Mouse (Mus musculus) limb, embryonic 12.5 days (tissue): Measurements from ENCODE around the gene AI467606. TPM values are rescaled to one million over a fixed set of nuclear protein-coding genes. Genes with fewer than 3 reads are reported as not detected.
A peak's percentile ranks its signal among the peaks of the same experiment; 100 is the strongest.
"Not testable (repeated sequence)": the region's sequence is repeated elsewhere in the genome, so short reads cannot be mapped to it uniquely, and the experiment has no call there.

Experiments used
- ATAC-seq: fragments of 200-750 bp; cut with Nextera tagmentation; 2 replicates; pipeline ENCODE4 v1.8.0; 2017; ENCODE audit warnings: low read depth, moderate TSS enrichment; ENCODE audit not compliant: insufficient number of reproducible peaks, insufficient read depth, low FRiP score, low TSS enrichment
- H3K27ac ChIP-seq: fragments of 300-500 bp; sonication (generic); 2 replicates; pipeline ENCODE4 v1.5.1; 2016; ENCODE audit warnings: mild to moderate bottlenecking, moderate library complexity
- H3K27me3 ChIP-seq: fragments of 300-500 bp; sonication (generic); 2 replicates; pipeline ENCODE4 v1.6.1; 2016; ENCODE audit warnings: mild to moderate bottlenecking, moderate library complexity
- H3K36me3 ChIP-seq: fragments of 300-500 bp; sonication (generic); 2 replicates; pipeline ENCODE4 v1.6.1; 2016; ENCODE audit warnings: mild to moderate bottlenecking, moderate library complexity
- H3K4me1 ChIP-seq: fragments of 300-500 bp; sonication (generic); replicated peaks from 2 replicates; pipeline ENCODE4 v1.6.1; 2016
- H3K4me2 ChIP-seq: fragments of 300-500 bp; sonication (generic); 2 replicates; pipeline ENCODE4 v1.6.1; 2016; ENCODE audit warnings: mild to moderate bottlenecking, moderate library complexity
- H3K4me3 ChIP-seq: fragments of 300-500 bp; sonication (generic); replicated peaks from 2 replicates; pipeline ENCODE4 v1.5.1; 2016; ENCODE audit warnings: mild to moderate bottlenecking
- H3K9ac ChIP-seq: fragments of 300-500 bp; sonication (generic); replicated peaks from 2 replicates; pipeline ENCODE4 v1.6.1; 2016; ENCODE audit warnings: mild to moderate bottlenecking, moderate library complexity
- H3K9me3 ChIP-seq: fragments of 300-500 bp; sonication (generic); 2 replicates; pipeline ENCODE4 v1.6.1; 2016; ENCODE audit warnings: mild to moderate bottlenecking, moderate library complexity
- WGBS: fragments of 180-500 bp; shearing (Covaris S2); methylation state at CpG from one replicate; pipeline ENCODE4 v1.1.7; 2016; 5-methylcytosine and 5-hydroxymethylcytosine counted together
- polyA plus RNA-seq: library from polyadenylated mRNA; unstranded; fragments of >200 nt; fragmentation: Nextera tagmentation; extraction: Ambion mirVana; gene quantifications from 2 replicates; pipeline ENCODE4 v1.2.1, GENCODE M21; 2016

The AI467606 gene
- polyA plus RNA-seq, 1 experiment from 2014 or later = 1.4 TPM

GRCm38 (mm10) chr7:127082271-127082670 lies 8.9 kb upstream of the AI467606 start:
- Histone ChIP-seq H3K36me3 (no peaks in the 10 kb centered on the region), H3K9me3 (no peaks in the 10 kb centered on the region), H3K4me2 (no peak overlapping the region), H3K4me1 (no peaks in the 10 kb centered on the region; the same call in 1 of the 2 replicates), H3K27ac (no peak overlapping the region), H3K9ac (no peak overlapping the region), H3K27me3 (no peaks in the 10 kb centered on the region), H3K4me3 (no peak overlapping the region)
- no peak for ATAC-seq
- WGBS = 83% methylated on average over 8 of the region's 8 CpGs

GRCm38 (mm10) chr7:127082995-127083394 lies 8.2 kb upstream of the AI467606 start:
- Histone ChIP-seq H3K4me3 (no peak overlapping the region), H3K27me3 (no peaks in the 10 kb centered on the region), H3K9ac (no peak overlapping the region), H3K36me3 (no peaks in the 10 kb centered on the region), H3K4me1 (no peaks in the 10 kb centered on the region; the same call in 1 of the 2 replicates), H3K4me2 (no peak overlapping the region), H3K9me3 (no peaks in the 10 kb centered on the region), H3K27ac (no peak overlapping the region)
- ATAC-seq = no peak
- WGBS = 51% methylated on average over 2 of the region's 2 CpGs

- no peak overlapping the region for H3K4me3 ChIP-seq
- no peak for ATAC-seq
- peaks cover under 1% of the 10 kb centered on the region; the same call in 1 of the 2 replicates for H3K4me1 ChIP-seq
- no peak overlapping the region for H3K9ac ChIP-seq
- no peaks in the 10 kb centered on the region for H3K36me3 ChIP-seq
- WGBS = 84% methylated on average over 4 of the region's 4 CpGs
- no peak overlapping the region for H3K4me2 ChIP-seq
- no peaks in the 10 kb centered on the region for H3K27me3 ChIP-seq
- H3K27ac ChIP-seq = no peak overlapping the region
- no peaks in the 10 kb centered on the region for H3K9me3 ChIP-seq
Observed at GRCm38 (mm10) chr7:127083689-127084088, 7.5 kb upstream of the AI467606 start.

- Histone ChIP-seq H3K27ac (no peak overlapping the region), H3K4me1 (peaks cover 9% of the 10 kb centered on the region), H3K4me3 (no peak overlapping the region), H3K36me3 (no peaks in the 10 kb centered on the region), H3K27me3 (no peaks in the 10 kb centered on the region; the same call in 1 of the 2 replicates), H3K4me2 (no peak overlapping the region), H3K9me3 (no peaks in the 10 kb centered on the region), H3K9ac (no peak overlapping the region)
- ATAC-seq = no peak
- WGBS = 71% methylated on average over 2 of the region's 2 CpGs
Observed at GRCm38 (mm10) chr7:127084794-127085193, 6.4 kb upstream of the AI467606 start.

GRCm38 (mm10) chr7:127085751-127086150 lies 5.4 kb upstream of the AI467606 start:
- WGBS = 49% methylated on average over 6 of the region's 6 CpGs
- H3K27ac ChIP-seq, H3K36me3 ChIP-seq, H3K4me2 ChIP-seq, H3K9me3 ChIP-seq, H3K9ac ChIP-seq, H3K4me1 ChIP-seq, H3K27me3 ChIP-seq, ATAC-seq, H3K4me3 ChIP-seq: not testable (repeated sequence)

- H3K4me1 ChIP-seq = peaks cover 18% of the 10 kb centered on the region
- not testable (repeated sequence) for H3K9ac ChIP-seq, ATAC-seq, H3K27ac ChIP-seq, H3K27me3 ChIP-seq, H3K36me3 ChIP-seq, H3K9me3 ChIP-seq, H3K4me3 ChIP-seq, H3K4me2 ChIP-seq
- WGBS = 83% methylated on average over 6 of the region's 6 CpGs
Observed at GRCm38 (mm10) chr7:127087278-127088010, 3.7 kb upstream of the AI467606 start, which contains the start of gene Zg16. Gene Zg16 (minus strand): TSS chr7:127087328.

GRCm38 (mm10) chr7:127088083-127088482 lies 3.1 kb upstream of the AI467606 start:
- H3K27ac ChIP-seq = no peak overlapping the region
- H3K4me1 ChIP-seq = peaks cover 18% of the 10 kb centered on the region
- H3K9ac ChIP-seq = no peak overlapping the region
- H3K9me3 ChIP-seq = no peaks in the 10 kb centered on the region
- ATAC-seq = no peak
- no peaks in the 10 kb centered on the region; the same call in 1 of the 2 replicates for H3K27me3 ChIP-seq
- H3K4me3 ChIP-seq = no peak overlapping the region
- 85% methylated on average over 3 of the region's 3 CpGs for WGBS
- no peak overlapping the region for H3K4me2 ChIP-seq
- no peaks in the 10 kb centered on the region for H3K36me3 ChIP-seq

- Histone ChIP-seq H3K9me3 (no peaks in the 10 kb centered on the region), H3K27me3 (no peaks in the 10 kb centered on the region; the same call in 1 of the 2 replicates), H3K4me1 (peaks cover 18% of the 10 kb centered on the region), H3K4me3 (peak overlapping the region; percentile 16), H3K9ac (no peak overlapping the region; the same call in 1 of the 2 replicates), H3K4me2 (peak overlapping the region; percentile 50), H3K36me3 (no peaks in the 10 kb centered on the region), H3K27ac (no peak overlapping the region)
- WGBS = 23% methylated on average over 27 of the region's 27 CpGs
- ATAC-seq = no peak
Observed at GRCm38 (mm10) chr7:127088901-127089845, 2.0 kb upstream of the AI467606 start.

- no peak for ATAC-seq
- H3K9ac ChIP-seq = no peak overlapping the region
- H3K27ac ChIP-seq = no peak overlapping the region
- WGBS = 87% methylated on average over 19 of the region's 20 CpGs
- H3K27me3 ChIP-seq = no peaks in the 10 kb centered on the region; the same call in 1 of the 2 replicates
- H3K9me3 ChIP-seq = no peaks in the 10 kb centered on the region
- 0 out of 2 replicates have a peak overlapping the region, but pooled peaks have one; percentile 21 for H3K4me2 ChIP-seq
- no peaks in the 10 kb centered on the region for H3K36me3 ChIP-seq
- no peak overlapping the region for H3K4me3 ChIP-seq
- peaks cover 18% of the 10 kb centered on the region for H3K4me1 ChIP-seq
Observed at GRCm38 (mm10) chr7:127090154-127091113, 725 bp upstream of the AI467606 start.

- H3K9ac ChIP-seq = no peak overlapping the region
- H3K9me3 ChIP-seq = no peaks in the 10 kb centered on the region
- no peak overlapping the region for H3K4me3 ChIP-seq
- H3K4me1 ChIP-seq = peaks cover 16% of the 10 kb centered on the region
- H3K27me3 ChIP-seq = no peaks in the 10 kb centered on the region; the same call in 1 of the 2 replicates
- no peak for ATAC-seq
- H3K4me2 ChIP-seq = no peak overlapping the region
- H3K36me3 ChIP-seq = no peaks in the 10 kb centered on the region
- 79% methylated on average over 3 of the region's 3 CpGs for WGBS
- H3K27ac ChIP-seq = no peak overlapping the region
Observed at GRCm38 (mm10) chr7:127093914-127094313, 2.8 kb downstream of the AI467606 start.
